Mouse (Mus musculus): ENCODE results near the gene Gorasp1. TPM values are rescaled to one million over a fixed set of nuclear protein-coding genes. Genes with fewer than 3 reads are reported as not detected.

Gene Gorasp1
- total RNA-seq, 2 experiments from 2014 or later = 20.2 to 22.8 TPM

Other genes starting within 250 kb of the Gorasp1 start
- gene Scn10a, start 218.2 kb downstream of the Gorasp1 start, total RNA-seq (2021) = under 1 TPM; 0.12 to 0.14 TPM
- gene Scn11a, start 112.1 kb downstream of the Gorasp1 start, total RNA-seq (2021) = under 1 TPM; 0.24 to 0.38 TPM
- 10 to 100 TPM; 76.4 to 80.4 TPM for gene Wdr48, start 42.7 kb downstream of the Gorasp1 start, total RNA-seq (2021)
- gene Ttc21a, start within 50 bp of the Gorasp1 start, total RNA-seq (2021) = 1 to 10 TPM; 1.4 to 1.5 TPM
- gene Csrnp1, start 47.1 kb upstream of the Gorasp1 start, total RNA-seq (2021) = 1 to 10 TPM; 2.9 to 3.7 TPM
- under 1 TPM in 1 of 2 experiments, not detected in 1; 0.06 TPM for gene Xirp1, start 86.0 kb upstream of the Gorasp1 start, total RNA-seq (2021)
- 10 to 100 TPM in 1 of 2 experiments, 1 to 10 TPM in 1; 9.7 to 11.2 TPM for gene Cx3cr1, start 132.3 kb upstream of the Gorasp1 start, total RNA-seq (2021)
- gene Ccr8, start 154.5 kb upstream of the Gorasp1 start, total RNA-seq (2021) = not detected
- gene Slc25a38, start 172.8 kb upstream of the Gorasp1 start, total RNA-seq (2021) = 10 to 100 TPM; 24.7 to 27.1 TPM
- 1,000 to 10,000 TPM in 1 of 2 experiments, 100 to 1,000 TPM in 1; 996 to 1,006 TPM for gene Rpsa, start 190.1 kb upstream of the Gorasp1 start, total RNA-seq (2021)
- gene Mobp, start 212.1 kb upstream of the Gorasp1 start, total RNA-seq (2021) = under 1 TPM; 0.16 to 0.20 TPM

Measured in left cerebral cortex, postnatal 4 days (tissue).